Mouse (Mus musculus) embryo, embryonic 11 days (tissue): ENCODE results near the gene Cldn1.

Experiments used
- DNase-seq: peaks from one replicate; pipeline ENCODE4 v3.0.0-alpha.2; 2015

Cldn1 gene

GRCm38 (mm10) chr16:26371325-26372053 lies at the start of gene Cldn1:
Cldn1 (minus strand) TSS chr16:26371841.
- peak; percentile 91 for DNase-seq

- no peak for DNase-seq
Measured at GRCm38 (mm10) chr16:26418616-26419015, 47.0 kb upstream of the Cldn1 start.

GRCm38 (mm10) chr16:26404070-26404469 lies 32.4 kb upstream of the Cldn1 start:
- DNase-seq = no peak

GRCm38 (mm10) chr16:26400971-26401370 lies 29.3 kb upstream of the Cldn1 start:
- no peak for DNase-seq

- no peak for DNase-seq
Measured at GRCm38 (mm10) chr16:26400549-26400948, 28.9 kb upstream of the Cldn1 start.

GRCm38 (mm10) chr16:26390936-26391335 lies 19.3 kb upstream of the Cldn1 start:
- DNase-seq = no peak

- no peak for DNase-seq
Measured at GRCm38 (mm10) chr16:26386159-26386558, 14.5 kb upstream of the Cldn1 start.

GRCm38 (mm10) chr16:26384112-26384649 lies 12.5 kb upstream of the Cldn1 start:
- no peak for DNase-seq

- DNase-seq = no peak
Measured at GRCm38 (mm10) chr16:26377170-26377569, 5.5 kb upstream of the Cldn1 start.

- DNase-seq = peak; percentile 32
Measured at GRCm38 (mm10) chr16:26370127-26370526, 1.5 kb downstream of the Cldn1 start.

GRCm38 (mm10) chr16:26369044-26369730 lies 2.5 kb downstream of the Cldn1 start:
- no peak for DNase-seq

GRCm38 (mm10) chr16:26368121-26368520 lies 3.5 kb downstream of the Cldn1 start:
- DNase-seq = no peak

GRCm38 (mm10) chr16:26360694-26361093 lies 10.9 kb downstream of the Cldn1 start:
- DNase-seq = peak; percentile 48

GRCm38 (mm10) chr16:26359619-26360018 lies 12.0 kb downstream of the Cldn1 start:
- no peak for DNase-seq

- no peak for DNase-seq
Measured at GRCm38 (mm10) chr16:26358898-26359297, 12.7 kb downstream of the Cldn1 start.

- no peak for DNase-seq
Measured at GRCm38 (mm10) chr16:26357863-26358780, 13.5 kb downstream of the Cldn1 start.

GRCm38 (mm10) chr16:26355513-26355912 lies 16.1 kb downstream of the Cldn1 start:
- no peak for DNase-seq

GRCm38 (mm10) chr16:26350786-26351185 lies 20.9 kb downstream of the Cldn1 start:
- DNase-seq = no peak

- no peak for DNase-seq
Measured at GRCm38 (mm10) chr16:26348809-26349208, 22.8 kb downstream of the Cldn1 start.

GRCm38 (mm10) chr16:26316281-26316680 lies 55.4 kb downstream of the Cldn1 start:
- no peak for DNase-seq

- no peak for DNase-seq
Measured at GRCm38 (mm10) chr16:26314815-26315214, 56.8 kb downstream of the Cldn1 start.

- DNase-seq = no peak
Measured at GRCm38 (mm10) chr16:26309402-26309801, 62.2 kb downstream of the Cldn1 start.
